Mouse (Mus musculus): Measurements from ENCODE around the gene Nbea. TPM values are rescaled to one million over a fixed set of nuclear protein-coding genes. Genes with fewer than 3 reads are reported as not detected.

Nbea gene
- polyA plus RNA-seq, 2 experiments, result 0.76 to 1.3 TPM

DNA sequence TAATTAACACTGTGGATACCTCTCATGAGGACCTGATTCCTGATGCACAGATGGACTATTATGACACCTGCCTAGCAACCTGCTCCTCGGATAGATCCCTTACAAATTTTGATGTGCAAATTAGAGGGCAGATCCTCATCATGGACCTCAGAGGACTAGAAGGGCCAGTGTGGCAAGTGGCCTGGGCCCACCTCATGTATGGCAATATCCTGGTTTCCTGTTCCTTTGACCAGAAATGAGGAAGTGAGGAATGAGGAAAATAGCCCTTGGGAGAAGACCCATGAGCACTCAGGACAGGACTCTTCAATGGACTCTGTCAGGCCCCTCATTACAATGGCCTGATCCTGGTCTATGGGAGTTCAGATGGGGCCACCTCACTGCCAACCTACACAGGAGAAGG, 336.4 kb downstream of the Nbea start:
- Histone ChIP-seq H3K9ac (replicated peaks) (no peak overlapping the region), H3K27ac (no peak overlapping the region), H3K36me3 (replicated peaks; ENCODE audit: control insufficient read depth, insufficient read depth, low read depth) (no peaks in the 10 kb centered on the region), H3K4me1 (replicated peaks; ENCODE audit: control insufficient read depth in 2 of 2, insufficient read depth in 2 of 2, low read length in 1 of 2) (no peaks in the 10 kb centered on the region), H3K4me3 (ENCODE audit: insufficient read depth in 1 of 2, low read depth in 2 of 2, low read length in 2 of 2) (no peak overlapping the region), H3K9me3 (ENCODE audit: control insufficient read depth, low read length) (no peaks in the 10 kb centered on the region), H3K4me2 (ENCODE audit: low read depth) (no peak overlapping the region), H3K27me3 (ENCODE audit: control insufficient read depth, insufficient read depth, low read length) (no peaks in the 10 kb centered on the region)
- ATAC-seq (ENCODE audit: insufficient read depth) (no peak), DNase-seq (ENCODE audit: low read depth in 3 of 3, low spot score in 3 of 3) (no peak)
- WGBS (ENCODE audit: insufficient replicate concordance), result 40% methylated on average over 1 of the region's 1 CpGs
- TF ChIP-seq CTCF (IDR thresholded peaks at IDR 0.05; ENCODE audit: low read depth), result no peak
- no peak for TF ChIP-seq EP300 (IDR thresholded peaks at IDR 0.05; ENCODE audit: low read depth)

DNA sequence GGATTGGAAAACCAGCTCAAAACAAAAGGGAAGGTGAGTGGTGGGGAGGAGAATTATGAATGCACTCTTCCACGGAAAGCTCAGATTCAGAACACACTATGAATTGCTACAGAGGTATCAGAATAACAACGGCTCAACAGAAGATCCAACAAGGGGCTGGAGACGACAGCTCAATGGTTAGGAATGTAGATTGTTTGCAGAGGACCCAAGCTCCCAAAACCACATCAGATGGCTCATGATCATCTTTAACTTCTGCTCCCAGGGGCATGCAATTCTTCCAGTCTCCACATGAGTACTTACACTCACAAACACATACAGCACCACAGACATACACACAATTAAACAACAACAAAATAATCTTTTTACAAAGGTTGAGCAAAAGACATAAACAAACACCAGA, 346.3 kb downstream of the Nbea start:
- H3K9ac ChIP-seq (replicated peaks), result no peak overlapping the region
- no peaks in the 10 kb centered on the region for H3K9me3 ChIP-seq (ENCODE audit: control insufficient read depth, low read length)
- DNase-seq (ENCODE audit: low read depth in 3 of 3, low spot score in 3 of 3), result no peak
- no peak for ATAC-seq (ENCODE audit: insufficient read depth)
- no peak overlapping the region for H3K4me3 ChIP-seq (ENCODE audit: insufficient read depth in 1 of 2, low read depth in 2 of 2, low read length in 2 of 2)
- H3K36me3 ChIP-seq (replicated peaks; ENCODE audit: control insufficient read depth, insufficient read depth, low read depth), result no peaks in the 10 kb centered on the region
- no peak overlapping the region for H3K4me2 ChIP-seq (ENCODE audit: low read depth)
- WGBS (ENCODE audit: insufficient replicate concordance), result 62% methylated on average over 3 of the region's 3 CpGs
- no peaks in the 10 kb centered on the region for H3K27me3 ChIP-seq (ENCODE audit: control insufficient read depth, insufficient read depth, low read length)
- no peaks in the 10 kb centered on the region for H3K4me1 ChIP-seq (replicated peaks; ENCODE audit: control insufficient read depth in 2 of 2, insufficient read depth in 2 of 2, low read length in 1 of 2)
- no peak for TF ChIP-seq CTCF (IDR thresholded peaks at IDR 0.05; ENCODE audit: low read depth)
- TF ChIP-seq EP300 (IDR thresholded peaks at IDR 0.05; ENCODE audit: low read depth), result no peak
- H3K27ac ChIP-seq, result no peak overlapping the region

DNA sequence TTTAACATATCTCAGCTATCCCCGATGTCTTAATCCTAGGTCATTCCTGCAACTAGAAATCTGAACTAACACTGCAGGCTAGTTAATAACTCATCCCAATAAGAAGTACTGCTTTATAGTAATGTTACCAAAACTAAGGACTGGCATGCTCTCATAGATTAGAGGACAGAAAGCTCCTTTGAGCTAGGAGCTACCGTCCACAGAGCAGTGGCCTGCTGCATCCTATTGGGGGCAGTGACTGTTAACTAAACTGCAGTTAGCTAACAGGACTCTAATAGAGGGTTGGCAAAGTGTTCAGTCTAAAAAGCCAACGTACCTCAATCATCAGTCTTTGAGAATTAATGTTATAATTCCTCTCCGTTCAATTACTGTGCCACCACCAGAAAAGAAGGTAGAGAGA, 348.3 kb downstream of the Nbea start:
- DNase-seq (ENCODE audit: low read depth in 3 of 3, low spot score in 3 of 3) (no peak), ATAC-seq (ENCODE audit: insufficient read depth) (no peak)
- no peaks in the 10 kb centered on the region for H3K36me3 ChIP-seq (replicated peaks; ENCODE audit: control insufficient read depth, insufficient read depth, low read depth)
- no peak overlapping the region for H3K27ac ChIP-seq
- no peak for TF ChIP-seq CTCF (IDR thresholded peaks at IDR 0.05; ENCODE audit: low read depth)
- no peak for TF ChIP-seq EP300 (IDR thresholded peaks at IDR 0.05; ENCODE audit: low read depth)
- no peak overlapping the region for H3K4me2 ChIP-seq (ENCODE audit: low read depth)
- H3K4me3 ChIP-seq (ENCODE audit: insufficient read depth in 1 of 2, low read depth in 2 of 2, low read length in 2 of 2), result no peak overlapping the region
- no peak overlapping the region for H3K9ac ChIP-seq (replicated peaks)
- 55% methylated on average over 4 of the region's 4 CpGs for WGBS (ENCODE audit: insufficient replicate concordance)
- H3K27me3 ChIP-seq (ENCODE audit: control insufficient read depth, insufficient read depth, low read length), result no peaks in the 10 kb centered on the region
- H3K9me3 ChIP-seq (ENCODE audit: control insufficient read depth, low read length), result no peaks in the 10 kb centered on the region
- no peaks in the 10 kb centered on the region for H3K4me1 ChIP-seq (replicated peaks; ENCODE audit: control insufficient read depth in 2 of 2, insufficient read depth in 2 of 2, low read length in 1 of 2)

DNA sequence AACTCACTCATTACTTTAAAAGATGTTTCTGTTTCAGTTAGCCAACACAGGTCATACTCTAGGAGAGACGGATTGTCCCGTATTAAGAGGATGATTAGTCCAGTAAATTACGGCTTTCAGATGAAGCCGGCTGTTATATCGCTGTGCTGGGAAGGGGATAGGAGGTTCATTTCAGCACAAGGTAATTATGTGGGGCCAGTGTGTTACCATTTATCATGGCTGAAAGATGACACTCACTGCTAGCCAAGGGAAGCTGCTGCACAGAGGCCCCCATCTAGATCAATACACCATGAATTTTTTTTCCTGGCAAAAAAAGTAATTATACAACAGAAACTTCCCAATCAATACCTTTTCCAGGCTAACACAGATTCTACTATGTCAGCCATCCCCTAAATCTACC, 353.3 kb downstream of the Nbea start:
- Histone ChIP-seq H3K27ac (no peak overlapping the region), H3K27me3 (ENCODE audit: control insufficient read depth, insufficient read depth, low read length) (no peaks in the 10 kb centered on the region), H3K4me2 (ENCODE audit: low read depth) (no peak overlapping the region), H3K36me3 (replicated peaks; ENCODE audit: control insufficient read depth, insufficient read depth, low read depth) (no peaks in the 10 kb centered on the region), H3K9ac (replicated peaks) (no peak overlapping the region), H3K4me1 (replicated peaks; ENCODE audit: control insufficient read depth in 2 of 2, insufficient read depth in 2 of 2, low read length in 1 of 2) (peaks cover 0 to 4% of the 10 kb centered on the region in 2 experiments; a peak in 1 of 4 replicates), H3K4me3 (ENCODE audit: insufficient read depth in 1 of 2, low read depth in 2 of 2, low read length in 2 of 2) (no peak overlapping the region), H3K9me3 (ENCODE audit: control insufficient read depth, low read length) (no peaks in the 10 kb centered on the region)
- ATAC-seq (ENCODE audit: insufficient read depth) (no peak), DNase-seq (ENCODE audit: low read depth in 3 of 3, low spot score in 3 of 3) (no peak)
- TF ChIP-seq EP300 (IDR thresholded peaks at IDR 0.05; ENCODE audit: low read depth) (no peak), CTCF (IDR thresholded peaks at IDR 0.05; ENCODE audit: low read depth) (no peak)
- WGBS (ENCODE audit: insufficient replicate concordance), result 64% methylated on average over 5 of the region's 5 CpGs

DNA sequence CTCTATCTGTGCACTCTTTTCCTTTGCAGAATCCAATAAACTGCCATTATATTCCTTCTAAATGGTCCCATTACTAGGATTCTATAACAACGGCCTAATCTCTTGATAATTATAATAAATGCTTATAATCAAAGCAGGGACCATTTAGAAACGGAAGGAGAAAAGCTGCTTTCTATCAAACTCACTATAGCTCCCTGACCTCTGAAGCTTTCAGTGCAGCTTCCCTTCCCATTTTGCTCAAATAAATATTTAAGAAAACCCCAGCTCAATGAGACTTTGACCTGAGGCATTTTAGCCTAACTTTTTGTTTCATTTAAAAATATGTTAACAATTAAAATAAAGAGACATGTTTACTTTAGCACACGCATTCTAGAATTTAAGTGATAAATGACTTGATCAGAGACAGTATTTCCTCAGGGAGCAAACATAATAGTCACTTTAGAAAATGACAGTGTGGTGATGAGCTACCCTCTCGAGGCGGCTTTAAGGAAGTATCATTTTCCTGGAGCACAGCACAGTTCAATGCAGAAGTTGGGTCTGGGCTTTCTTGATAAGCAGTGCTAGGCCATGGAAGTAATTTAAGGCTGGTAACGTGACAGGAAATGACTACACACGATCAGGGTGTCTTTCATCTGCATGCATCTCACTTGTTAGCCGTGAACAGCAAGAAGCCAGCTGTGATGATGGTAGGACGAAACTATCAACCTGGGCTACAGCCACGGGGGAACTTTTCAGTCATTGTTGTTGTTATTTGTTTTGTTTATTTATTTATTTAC, 354.8 kb downstream of the Nbea start:
- H3K27ac ChIP-seq, result no peak overlapping the region
- peak; percentile 33; the same call in 1 of the 2 replicates for TF ChIP-seq EP300 (IDR thresholded peaks at IDR 0.05; ENCODE audit: low read depth)
- no peak for TF ChIP-seq CTCF (IDR thresholded peaks at IDR 0.05; ENCODE audit: low read depth)
- peaks cover 0 to 4% of the 10 kb centered on the region in 2 experiments; a peak in 1 of 4 replicates for H3K4me1 ChIP-seq (replicated peaks; ENCODE audit: control insufficient read depth in 2 of 2, insufficient read depth in 2 of 2, low read length in 1 of 2)
- no peaks in the 10 kb centered on the region for H3K27me3 ChIP-seq (ENCODE audit: control insufficient read depth, insufficient read depth, low read length)
- H3K4me3 ChIP-seq (ENCODE audit: insufficient read depth in 1 of 2, low read depth in 2 of 2, low read length in 2 of 2), result no peak overlapping the region
- WGBS (ENCODE audit: insufficient replicate concordance), result 16% methylated on average over 10 of the region's 10 CpGs
- ATAC-seq (ENCODE audit: insufficient read depth) (peak; percentile 71; the same call in 1 of the 2 replicates), DNase-seq (ENCODE audit: low read depth in 3 of 3, low spot score in 3 of 3) (peak; percentile 23 to 27 (median 26))
- no peaks in the 10 kb centered on the region for H3K36me3 ChIP-seq (replicated peaks; ENCODE audit: control insufficient read depth, insufficient read depth, low read depth)
- no peaks in the 10 kb centered on the region for H3K9me3 ChIP-seq (ENCODE audit: control insufficient read depth, low read length)
- H3K4me2 ChIP-seq (ENCODE audit: low read depth), result 0 out of 2 replicates have a peak overlapping the region, but pooled peaks have one; percentile 16
- no peak overlapping the region for H3K9ac ChIP-seq (replicated peaks)

All from liver, embryonic 14.5 days (tissue).